Mouse (Mus musculus): ENCODE measurements around the gene Igfbp4.

The Igfbp4 gene

GRCm38 (mm10) chr11:99041841-99042780 lies 1.1 kb downstream of the Igfbp4 start:
- peak; percentile 61 for DNase-seq (ENCODE audit: low read depth)

GRCm38 (mm10) chr11:99042834-99043431 lies 1.9 kb downstream of the Igfbp4 start:
- DNase-seq (ENCODE audit: low read depth): peak; percentile 82

GRCm38 (mm10) chr11:99043632-99044031 lies 2.6 kb downstream of the Igfbp4 start:
- DNase-seq (ENCODE audit: low read depth): peak; percentile 83

GRCm38 (mm10) chr11:99044306-99044705 lies 3.3 kb downstream of the Igfbp4 start:
- no peak for DNase-seq (ENCODE audit: low read depth)

- no peak for DNase-seq (ENCODE audit: low read depth)
These were observed 4.3 kb downstream of the Igfbp4 start for GRCm38 (mm10) chr11:99045159-99045889.

- no peak for DNase-seq (ENCODE audit: low read depth)
These were observed 6.1 kb downstream of the Igfbp4 start for GRCm38 (mm10) chr11:99047120-99047519.

GRCm38 (mm10) chr11:99047643-99048042 lies 6.6 kb downstream of the Igfbp4 start:
- no peak for DNase-seq (ENCODE audit: low read depth)

- DNase-seq (ENCODE audit: low read depth): no peak
These were observed 14.1 kb downstream of the Igfbp4 start for GRCm38 (mm10) chr11:99055143-99055542.

GRCm38 (mm10) chr11:99055571-99056452 lies 14.8 kb downstream of the Igfbp4 start:
- no peak for DNase-seq (ENCODE audit: low read depth)

GRCm38 (mm10) chr11:99060435-99060834 lies 19.4 kb downstream of the Igfbp4 start:
- DNase-seq (ENCODE audit: low read depth): no peak

- no peak for DNase-seq (ENCODE audit: low read depth)
These were observed 21.6 kb downstream of the Igfbp4 start for GRCm38 (mm10) chr11:99062661-99063060.

- no peak for DNase-seq (ENCODE audit: low read depth)
These were observed 22.5 kb downstream of the Igfbp4 start for GRCm38 (mm10) chr11:99063406-99064131.

- DNase-seq (ENCODE audit: low read depth): peak; percentile 11
These were observed 24.3 kb downstream of the Igfbp4 start for GRCm38 (mm10) chr11:99065353-99065752.

- DNase-seq (ENCODE audit: low read depth): peak; percentile 93
These were observed 24.9 kb downstream of the Igfbp4 start for GRCm38 (mm10) chr11:99065979-99066378.

- no peak for DNase-seq (ENCODE audit: low read depth)
These were observed 26.5 kb downstream of the Igfbp4 start for GRCm38 (mm10) chr11:99067591-99067990.

GRCm38 (mm10) chr11:99068455-99068854 lies 27.4 kb downstream of the Igfbp4 start:
- DNase-seq (ENCODE audit: low read depth): peak; percentile 10

- no peak for DNase-seq (ENCODE audit: low read depth)
These were observed 30.8 kb downstream of the Igfbp4 start for GRCm38 (mm10) chr11:99071866-99072265.

- DNase-seq (ENCODE audit: low read depth): no peak
These were observed 32.7 kb downstream of the Igfbp4 start for GRCm38 (mm10) chr11:99073781-99074180.

GRCm38 (mm10) chr11:99076744-99077319 lies 35.8 kb downstream of the Igfbp4 start:
- no peak for DNase-seq (ENCODE audit: low read depth)

GRCm38 (mm10) chr11:99077869-99078268 lies 36.8 kb downstream of the Igfbp4 start:
- DNase-seq (ENCODE audit: low read depth): no peak

Data from 416B (cell line).